Mouse (Mus musculus): ENCODE data around the gene Gm12355.
A peak's percentile ranks its signal among the peaks of the same experiment; 100 is the strongest.
"Not testable (repeated sequence)": the region's sequence is repeated elsewhere in the genome, so short reads cannot be mapped to it uniquely, and the experiment has no call there.

Gm12355 gene

DNA sequence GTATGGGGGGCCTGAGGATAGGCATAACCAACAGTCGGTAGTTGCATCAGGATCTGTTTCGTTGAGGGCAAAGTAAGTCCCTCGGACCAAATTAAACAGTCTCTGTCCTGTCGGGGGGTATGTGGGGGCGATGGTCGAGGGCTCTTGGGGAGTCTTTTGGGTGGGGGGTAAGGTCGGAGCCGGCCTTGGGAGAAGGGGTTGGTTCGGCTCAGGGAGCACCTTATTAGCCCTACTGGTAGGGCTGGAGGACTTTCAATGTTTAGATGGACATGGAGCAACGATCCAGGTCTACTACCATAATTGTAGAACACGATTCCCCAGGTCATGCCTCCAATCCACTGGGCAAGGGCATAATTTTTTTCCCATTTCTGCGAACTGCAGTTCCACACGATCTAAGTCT, 4.7 kb downstream of the Gm12355 start:
- H3K4me3 ChIP-seq (replicated peaks; ENCODE audit: low read length): no peak overlapping the region; the same call in 1 of the 2 replicates
- H3K27me3 ChIP-seq (ENCODE audit: insufficient read depth, low read length): no peaks in the 10 kb centered on the region
- TF ChIP-seq POU5F1 (IDR thresholded peaks at IDR 0.05; ENCODE audit: borderline replicate concordance, low read length) (no peak), NANOG (IDR thresholded peaks at IDR 0.05; ENCODE audit: borderline replicate concordance, low read length) (no peak), CTCF (conservative IDR thresholded peaks at IDR 0.05; ENCODE audit: low read length) (no peak)
- H3K36me3 ChIP-seq (ENCODE audit: insufficient read depth, low read length): no peaks in the 10 kb centered on the region
- no peaks in the 10 kb centered on the region for H3K4me1 ChIP-seq (replicated peaks; ENCODE audit: low read depth, low read length)
- H3K9me3 ChIP-seq (ENCODE audit: low read length): peaks cover 55% of the 10 kb centered on the region

GRCm38 (mm10) chr11:98606763-98607162, 18.7 kb downstream of the Gm12355 start:
- H3K4me3 ChIP-seq (replicated peaks; ENCODE audit: low read length): no peak overlapping the region
- peaks cover 12% of the 10 kb centered on the region for H3K27me3 ChIP-seq (ENCODE audit: insufficient read depth, low read length)
- H3K4me1 ChIP-seq (replicated peaks; ENCODE audit: low read depth, low read length): peaks cover 8% of the 10 kb centered on the region
- H3K36me3 ChIP-seq (ENCODE audit: insufficient read depth, low read length): no peaks in the 10 kb centered on the region
- TF ChIP-seq CTCF (conservative IDR thresholded peaks at IDR 0.05; ENCODE audit: low read length) (peak; percentile 81), NANOG (IDR thresholded peaks at IDR 0.05; ENCODE audit: borderline replicate concordance, low read length) (no peak)
- H3K9me3 ChIP-seq (ENCODE audit: low read length): peaks cover 22% of the 10 kb centered on the region

- Histone ChIP-seq H3K4me1 (replicated peaks; ENCODE audit: low read depth, low read length) (peaks cover 18% of the 10 kb centered on the region), H3K27me3 (ENCODE audit: insufficient read depth, low read length) (peaks cover 24% of the 10 kb centered on the region)
- not testable (repeated sequence) for H3K9me3 ChIP-seq (ENCODE audit: low read length); H3K4me3 ChIP-seq (replicated peaks; ENCODE audit: low read length); H3K36me3 ChIP-seq (ENCODE audit: insufficient read depth, low read length)
Measured at GRCm38 (mm10) chr11:98604911-98605310, 20.6 kb downstream of the Gm12355 start.

DNA sequence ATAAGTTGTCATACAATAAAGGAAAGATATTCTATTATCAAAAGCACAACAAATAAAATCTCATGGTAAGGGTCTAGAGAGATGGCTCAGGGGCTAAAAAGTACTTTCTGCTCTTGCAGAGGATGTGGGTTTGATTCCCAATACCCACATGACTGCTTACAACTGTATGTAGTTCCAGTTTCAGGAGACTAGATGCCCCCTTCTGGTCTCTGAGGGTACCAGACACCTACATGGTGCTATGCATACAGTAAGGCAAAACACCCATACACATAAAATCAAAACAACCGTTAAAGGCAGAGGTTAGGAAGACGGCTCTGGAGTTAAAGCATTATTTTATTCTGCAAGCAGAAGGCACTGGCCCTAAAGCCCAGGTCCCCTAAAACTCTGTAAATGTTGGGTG, 21.5 kb downstream of the Gm12355 start:
- TF ChIP-seq POU5F1 (IDR thresholded peaks at IDR 0.05; ENCODE audit: borderline replicate concordance, low read length): no peak
- TF ChIP-seq NANOG (IDR thresholded peaks at IDR 0.05; ENCODE audit: borderline replicate concordance, low read length): no peak
- TF ChIP-seq CTCF (conservative IDR thresholded peaks at IDR 0.05; ENCODE audit: low read length): no peak; the same call in 1 of the 2 replicates
- peaks cover 24% of the 10 kb centered on the region for H3K4me1 ChIP-seq (replicated peaks; ENCODE audit: low read depth, low read length)
- no peaks in the 10 kb centered on the region for H3K36me3 ChIP-seq (ENCODE audit: insufficient read depth, low read length)
- no peak overlapping the region for H3K4me3 ChIP-seq (replicated peaks; ENCODE audit: low read length)
- no peaks in the 10 kb centered on the region for H3K9me3 ChIP-seq (ENCODE audit: low read length)
- peaks cover 34% of the 10 kb centered on the region for H3K27me3 ChIP-seq (ENCODE audit: insufficient read depth, low read length)

- Histone ChIP-seq H3K4me1 (replicated peaks; ENCODE audit: low read depth, low read length) (peaks cover 30% of the 10 kb centered on the region), H3K36me3 (ENCODE audit: insufficient read depth, low read length) (no peaks in the 10 kb centered on the region), H3K4me3 (replicated peaks; ENCODE audit: low read length) (peak overlapping the region; percentile 76), H3K27me3 (ENCODE audit: insufficient read depth, low read length) (peaks cover 48% of the 10 kb centered on the region), H3K9me3 (ENCODE audit: low read length) (no peaks in the 10 kb centered on the region)
- TF ChIP-seq NANOG (IDR thresholded peaks at IDR 0.05; ENCODE audit: borderline replicate concordance, low read length): no peak
- no peak for TF ChIP-seq POU5F1 (IDR thresholded peaks at IDR 0.05; ENCODE audit: borderline replicate concordance, low read length)
- TF ChIP-seq CTCF (conservative IDR thresholded peaks at IDR 0.05; ENCODE audit: low read length): no peak
Measured at GRCm38 (mm10) chr11:98602090-98602690, 23.3 kb downstream of the Gm12355 start.

DNA sequence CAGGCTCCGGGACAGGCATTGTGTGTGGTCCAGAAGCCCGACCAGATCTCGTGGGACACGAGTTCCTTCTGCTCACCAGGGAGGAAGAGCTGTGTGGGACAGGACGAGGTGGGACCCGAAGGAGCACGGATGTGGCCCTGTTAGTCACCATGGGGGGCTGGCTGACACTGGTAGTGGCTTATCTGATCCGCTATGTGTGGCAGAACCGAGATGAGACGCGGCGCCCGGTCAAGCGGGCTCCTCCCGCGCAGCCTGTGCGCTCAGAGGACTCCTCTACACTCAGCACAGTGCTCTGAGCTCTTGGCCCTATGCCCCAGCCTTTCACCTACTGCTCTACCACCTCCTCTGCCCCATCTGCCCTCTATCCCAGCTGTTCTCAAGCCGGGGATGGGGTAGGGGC, 26.2 kb downstream of the Gm12355 start:
- Histone ChIP-seq H3K9me3 (ENCODE audit: low read length) (no peaks in the 10 kb centered on the region), H3K36me3 (ENCODE audit: insufficient read depth, low read length) (no peaks in the 10 kb centered on the region), H3K4me3 (replicated peaks; ENCODE audit: low read length) (peak overlapping the region; percentile 69), H3K4me1 (replicated peaks; ENCODE audit: low read depth, low read length) (peaks cover 33% of the 10 kb centered on the region), H3K27me3 (ENCODE audit: insufficient read depth, low read length) (peaks cover 39% of the 10 kb centered on the region)
- TF ChIP-seq CTCF (conservative IDR thresholded peaks at IDR 0.05; ENCODE audit: low read length) (no peak), NANOG (IDR thresholded peaks at IDR 0.05; ENCODE audit: borderline replicate concordance, low read length) (no peak), POU5F1 (IDR thresholded peaks at IDR 0.05; ENCODE audit: borderline replicate concordance, low read length) (no peak)

DNA sequence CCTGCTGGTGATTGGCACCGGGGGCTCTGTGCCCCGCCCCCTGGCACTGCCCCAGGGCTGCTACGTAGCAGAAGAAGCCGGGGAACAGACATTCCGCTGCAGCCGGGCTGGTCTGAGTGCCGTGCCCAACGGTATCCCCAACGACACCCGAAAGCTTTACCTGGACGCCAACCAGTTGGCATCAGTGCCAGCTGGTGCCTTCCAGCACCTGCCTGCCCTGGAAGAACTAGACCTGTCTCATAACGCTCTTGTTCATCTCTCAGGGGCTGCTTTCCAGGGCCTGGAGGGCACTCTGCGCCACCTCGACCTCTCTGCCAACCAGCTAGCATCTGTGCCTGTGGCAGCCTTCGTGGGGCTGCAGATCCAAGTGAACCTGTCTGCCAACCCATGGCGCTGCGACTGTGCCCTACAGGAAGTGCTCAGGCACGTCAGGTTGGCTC, 26.6 kb downstream of the Gm12355 start:
- Histone ChIP-seq H3K27me3 (ENCODE audit: insufficient read depth, low read length) (peaks cover 39% of the 10 kb centered on the region), H3K4me3 (replicated peaks; ENCODE audit: low read length) (peak overlapping the region; percentile 69), H3K9me3 (ENCODE audit: low read length) (no peaks in the 10 kb centered on the region), H3K4me1 (replicated peaks; ENCODE audit: low read depth, low read length) (peaks cover 36% of the 10 kb centered on the region), H3K36me3 (ENCODE audit: insufficient read depth, low read length) (no peaks in the 10 kb centered on the region)
- TF ChIP-seq POU5F1 (IDR thresholded peaks at IDR 0.05; ENCODE audit: borderline replicate concordance, low read length) (no peak), CTCF (conservative IDR thresholded peaks at IDR 0.05; ENCODE audit: low read length) (no peak), NANOG (IDR thresholded peaks at IDR 0.05; ENCODE audit: borderline replicate concordance, low read length) (no peak)

DNA sequence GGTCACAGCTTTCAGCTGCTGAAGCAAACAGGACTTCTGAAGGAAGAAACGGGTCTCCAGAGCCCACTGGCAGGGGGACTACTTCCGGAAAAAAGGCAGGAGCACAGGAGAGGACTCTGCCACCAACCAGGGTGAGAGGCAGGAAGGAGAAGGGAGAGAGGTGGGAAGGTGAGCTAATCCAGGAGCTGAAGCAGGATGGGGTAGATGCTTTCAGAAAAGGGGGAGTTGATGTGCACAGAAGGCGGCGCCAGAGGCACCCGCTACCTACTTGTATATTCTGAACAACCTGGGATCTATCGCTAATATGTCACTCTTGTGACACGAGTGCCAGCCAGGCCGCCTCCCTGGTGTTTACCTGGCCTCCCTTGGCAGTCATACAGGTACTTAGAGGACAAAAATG, 27.5 kb downstream of the Gm12355 start, which contains the start of gene Lrrc3c:
TSS of gene Lrrc3c (plus strand) at position 301 of the 400 bp plus-strand sequence.
- peaks cover 36% of the 10 kb centered on the region for H3K4me1 ChIP-seq (replicated peaks; ENCODE audit: low read depth, low read length)
- H3K4me3 ChIP-seq (replicated peaks; ENCODE audit: low read length): peak within 1 kb of the TSS; percentile 69
- peaks cover 39% of the 10 kb centered on the region for H3K27me3 ChIP-seq (ENCODE audit: insufficient read depth, low read length)
- H3K9me3 ChIP-seq (ENCODE audit: low read length): no peaks in the 10 kb centered on the region
- no peak for TF ChIP-seq POU5F1 (IDR thresholded peaks at IDR 0.05; ENCODE audit: borderline replicate concordance, low read length)
- no peak for TF ChIP-seq NANOG (IDR thresholded peaks at IDR 0.05; ENCODE audit: borderline replicate concordance, low read length)
- no peak for TF ChIP-seq CTCF (conservative IDR thresholded peaks at IDR 0.05; ENCODE audit: low read length)
- H3K36me3 ChIP-seq (ENCODE audit: insufficient read depth, low read length): no peaks in the 10 kb centered on the region

DNA sequence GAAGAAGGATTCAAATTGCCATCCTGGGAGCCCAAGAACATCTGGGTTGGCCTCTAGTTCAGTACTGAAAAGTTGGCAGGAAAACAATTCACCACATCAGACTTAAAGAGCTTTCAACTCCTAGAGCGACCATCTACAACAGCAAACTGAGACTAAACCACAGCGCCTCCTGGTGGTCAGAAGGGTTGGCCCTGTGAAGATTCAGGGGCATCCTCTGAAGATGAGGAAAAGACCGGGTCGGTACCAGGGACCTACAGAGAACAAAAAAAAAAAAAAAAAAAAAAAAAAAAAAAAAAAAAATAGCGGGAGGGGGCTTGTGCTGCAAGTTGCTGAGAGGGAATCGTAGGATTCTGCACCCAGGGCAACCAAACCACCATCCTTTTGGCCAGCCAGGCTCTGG, 28.1 kb downstream of the Gm12355 start:
- H3K4me1 ChIP-seq (replicated peaks; ENCODE audit: low read depth, low read length): peaks cover 36% of the 10 kb centered on the region
- no peaks in the 10 kb centered on the region for H3K9me3 ChIP-seq (ENCODE audit: low read length)
- H3K36me3 ChIP-seq (ENCODE audit: insufficient read depth, low read length): no peaks in the 10 kb centered on the region
- H3K4me3 ChIP-seq (replicated peaks; ENCODE audit: low read length): 0 out of 2 replicates have a peak overlapping the region, but pooled peaks have one; percentile 32
- H3K27me3 ChIP-seq (ENCODE audit: insufficient read depth, low read length): peaks cover 43% of the 10 kb centered on the region
- TF ChIP-seq CTCF (conservative IDR thresholded peaks at IDR 0.05; ENCODE audit: low read length) (peak; percentile 83), NANOG (IDR thresholded peaks at IDR 0.05; ENCODE audit: borderline replicate concordance, low read length) (no peak), POU5F1 (IDR thresholded peaks at IDR 0.05; ENCODE audit: borderline replicate concordance, low read length) (no peak)

Data from E14TG2a.4 (cell line).